Mouse (Mus musculus) liver, adult 2 months (tissue): ENCODE results near the gene Dock3. TPM values are rescaled to one million over a fixed set of nuclear protein-coding genes. Genes with fewer than 3 reads are reported as not detected.
A peak's percentile ranks its signal among the peaks of the same experiment; 100 is the strongest.

ENCODE experiments used
- DNase-seq: peaks from one replicate; pipeline ENCODE4 v3.0.0-alpha.2; 2011; ENCODE audit warnings: low read depth, low spot score; ENCODE audit errors: extremely low read depth
- H3K27ac ChIP-seq: fragments of 200-500 bp; replicated peaks from 2 replicates; pipeline ENCODE4 v1.5.1; 2012; ENCODE audit warnings: low read depth, mild to moderate bottlenecking, control low read depth, inconsistent platforms, low read length; ENCODE audit not compliant: insufficient read depth
- H3K27me3 ChIP-seq: fragments of 200-500 bp; 2 replicates; pipeline ENCODE4 v1.6.1; 2012; ENCODE audit warnings: mild to moderate bottlenecking, moderate library complexity, low read length, inconsistent platforms; ENCODE audit not compliant: control insufficient read depth, insufficient read depth
- H3K36me3 ChIP-seq: fragments of 200-500 bp; 2 replicates; pipeline ENCODE4 v1.6.1; 2012; ENCODE audit warnings: low read length, inconsistent platforms; ENCODE audit not compliant: control insufficient read depth, insufficient read depth
- H3K4me1 ChIP-seq: fragments of 200-500 bp; 2 replicates; pipeline ENCODE4 v1.6.1; 2011; ENCODE audit warnings: low read length; ENCODE audit not compliant: control insufficient read depth, insufficient read depth
- H3K4me3 ChIP-seq: fragments of 200-500 bp; 2 replicates; pipeline ENCODE4 v1.5.1; 2011; ENCODE audit warnings: low read depth, mild to moderate bottlenecking, control low read depth, low read length, moderate library complexity; ENCODE audit not compliant: insufficient read depth
- H3K79me2 ChIP-seq: fragments of 200-500 bp; 2 replicates; pipeline ENCODE4 v1.6.1; 2012; ENCODE audit warnings: inconsistent platforms, mild to moderate bottlenecking, low read length, moderate library complexity; ENCODE audit not compliant: control insufficient read depth, insufficient read depth
- H3K9ac ChIP-seq: fragments of 200-500 bp; 2 replicates; pipeline ENCODE4 v1.6.1; 2012; ENCODE audit warnings: low read depth, mild to moderate bottlenecking, control low read depth, inconsistent platforms, low read length
- CTCF ChIP-seq: fragments of 200-500 bp; IDR thresholded peaks from 2 replicates; pipeline ENCODE4 v1.5.1; 2011; ENCODE audit warnings: low read depth, low read length, control low read depth
- POLR2A ChIP-seq: fragments of 200-500 bp; IDR thresholded peaks from 2 replicates; pipeline ENCODE4 v1.6.1; 2011; ENCODE audit warnings: low read length, control low read depth; ENCODE audit not compliant: insufficient read depth; ENCODE audit errors: extremely low read depth
- WGBS: fragments of 180-500 bp; shearing (Covaris S2); methylation state at CpG from one replicate; pipeline ENCODE4 v1.1.7; 2018; 5-methylcytosine and 5-hydroxymethylcytosine counted together
- polyA plus RNA-seq: library from polyadenylated mRNA; depleted of rRNA; stranded (reverse); fragments of >200 nt; gene quantifications from 2 replicates; pipeline ENCODE4 v1.2.3, GENCODE M21; 2012
- total RNA-seq: library from RNA; depleted of rRNA; stranded (reverse); fragments of >200 nt; gene quantifications from 2 replicates; pipeline ENCODE4 v1.2.3, GENCODE M21; 2014

Gene Dock3
- total and polyA plus RNA-seq, 2 experiments: not detected

DNA sequence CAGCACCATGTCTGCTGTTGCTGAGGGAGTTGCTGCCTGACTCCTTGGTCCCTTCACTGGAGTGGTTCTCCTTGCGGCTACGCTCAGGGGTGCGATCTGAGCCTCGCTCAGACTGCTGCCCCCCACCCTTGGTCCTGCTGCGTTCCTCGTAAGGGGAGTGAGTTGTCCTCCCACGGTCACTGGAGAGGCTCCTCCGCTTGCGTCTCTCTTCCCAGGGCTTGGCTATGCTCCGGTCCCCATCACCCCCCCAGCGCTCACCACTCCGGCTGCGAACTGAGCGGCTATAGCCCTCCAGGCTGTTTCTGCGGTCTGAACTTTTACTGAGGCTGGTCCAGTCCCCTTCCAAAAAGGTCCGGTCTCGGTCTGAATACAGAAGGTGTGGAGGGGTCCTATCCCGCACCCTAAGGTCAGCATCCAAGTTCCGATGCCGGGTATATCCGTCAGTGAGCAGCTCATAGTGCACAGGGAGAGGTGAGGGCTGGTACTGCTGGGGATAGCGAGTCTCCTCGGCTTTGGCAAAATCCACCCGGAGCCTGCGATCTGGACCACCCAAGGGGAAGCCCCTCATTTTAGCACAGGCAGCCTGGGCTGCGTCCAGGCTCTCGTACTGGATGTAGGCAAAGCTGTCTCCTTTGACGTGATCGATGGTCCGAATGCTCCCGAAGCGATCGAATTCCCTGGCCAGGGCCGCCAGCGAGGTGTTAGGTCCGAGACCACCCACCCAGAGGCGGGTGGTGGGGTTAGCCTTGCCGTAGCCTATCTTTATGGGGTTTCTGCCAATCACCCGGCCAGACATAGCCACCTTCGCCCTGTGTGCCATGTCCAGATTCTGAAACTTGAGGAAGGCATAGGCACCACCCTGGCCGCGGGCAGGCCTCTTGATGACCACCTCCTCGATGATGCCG is 346.5 kb downstream of the Dock3 start:
- H3K4me3 ChIP-seq: peak overlapping the region; percentile 76
- DNase-seq: no peak
- H3K27ac ChIP-seq: no peak overlapping the region
- H3K79me2 ChIP-seq: peaks cover 17% of the 10 kb centered on the region
- no peak for TF ChIP-seq CTCF
- TF ChIP-seq POLR2A: no peak
- no peaks in the 10 kb centered on the region for H3K27me3 ChIP-seq
- H3K36me3 ChIP-seq: peaks cover 30% of the 10 kb centered on the region
- 63% methylated on average over 44 of the region's 44 CpGs for WGBS
- H3K4me1 ChIP-seq: peaks cover 21% of the 10 kb centered on the region
- peak overlapping the region; percentile 95 for H3K9ac ChIP-seq

DNA sequence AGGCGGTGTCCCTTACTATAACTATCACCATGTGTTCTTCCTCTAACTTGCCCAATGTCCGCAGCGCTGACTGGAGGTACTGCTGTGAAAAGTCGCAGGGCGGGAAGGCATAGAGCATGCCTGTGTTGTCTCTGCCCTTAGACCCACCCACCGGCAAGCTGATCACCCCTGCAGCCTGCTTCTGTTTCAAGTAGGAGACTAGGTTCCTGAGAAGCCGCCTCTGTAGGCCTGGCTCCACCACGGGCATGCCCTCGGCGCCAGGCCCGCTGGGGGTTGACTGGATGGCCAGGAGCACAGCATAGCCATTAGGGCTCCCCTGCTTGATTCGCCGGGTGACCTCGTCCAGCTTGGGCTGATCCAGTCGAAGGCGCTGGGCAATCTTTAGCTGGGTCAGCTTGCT is 347.4 kb downstream of the Dock3 start:
- Histone ChIP-seq H3K9ac (no peak overlapping the region), H3K79me2 (peaks cover 17% of the 10 kb centered on the region), H3K4me3 (no peak overlapping the region), H3K4me1 (peaks cover 15% of the 10 kb centered on the region), H3K36me3 (peaks cover 25% of the 10 kb centered on the region), H3K27ac (no peak overlapping the region), H3K27me3 (no peaks in the 10 kb centered on the region)
- WGBS: 79% methylated on average over 16 of the region's 16 CpGs
- DNase-seq: no peak
- TF ChIP-seq CTCF (no peak), POLR2A (no peak)

GRCm38 (mm10) chr9:106883085-106883484 is 348.6 kb downstream of the Dock3 start:
- H3K4me1 ChIP-seq: peaks cover 10% of the 10 kb centered on the region
- no peak overlapping the region for H3K9ac ChIP-seq
- no peak overlapping the region for H3K27ac ChIP-seq
- TF ChIP-seq CTCF (no peak), POLR2A (no peak)
- peaks cover 17% of the 10 kb centered on the region for H3K79me2 ChIP-seq
- 85% methylated on average over 3 of the region's 3 CpGs for WGBS
- no peak overlapping the region for H3K4me3 ChIP-seq
- DNase-seq: no peak
- peaks cover 19% of the 10 kb centered on the region for H3K36me3 ChIP-seq
- H3K27me3 ChIP-seq: no peaks in the 10 kb centered on the region

DNA sequence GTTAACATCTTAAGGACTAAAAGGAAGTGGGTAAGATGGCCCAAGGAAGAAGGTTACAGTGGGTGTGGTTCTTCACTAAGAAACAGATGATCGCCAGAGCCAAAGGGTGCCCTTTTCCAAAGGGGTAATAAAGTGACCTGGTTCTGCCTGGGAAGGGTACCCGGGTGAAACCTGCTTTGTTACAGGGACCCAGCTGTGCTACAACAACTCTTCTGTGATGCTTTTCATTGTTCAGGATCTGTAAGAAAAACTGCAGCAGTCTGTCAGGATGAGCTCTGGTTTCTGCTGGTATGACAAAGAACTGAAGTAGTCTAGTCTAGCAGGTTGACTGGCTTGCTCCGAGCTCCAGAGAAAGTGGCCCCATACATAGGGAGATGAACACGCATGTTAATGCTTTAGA is 349.5 kb downstream of the Dock3 start:
- H3K36me3 ChIP-seq: peaks cover 23% of the 10 kb centered on the region
- WGBS: 81% methylated on average over 4 of the region's 4 CpGs
- H3K9ac ChIP-seq: no peak overlapping the region
- H3K4me3 ChIP-seq: no peak overlapping the region
- H3K4me1 ChIP-seq: peaks cover 6% of the 10 kb centered on the region
- TF ChIP-seq CTCF (no peak), POLR2A (no peak)
- no peaks in the 10 kb centered on the region for H3K27me3 ChIP-seq
- DNase-seq: no peak
- no peak overlapping the region for H3K27ac ChIP-seq
- H3K79me2 ChIP-seq: peaks cover 17% of the 10 kb centered on the region

DNA sequence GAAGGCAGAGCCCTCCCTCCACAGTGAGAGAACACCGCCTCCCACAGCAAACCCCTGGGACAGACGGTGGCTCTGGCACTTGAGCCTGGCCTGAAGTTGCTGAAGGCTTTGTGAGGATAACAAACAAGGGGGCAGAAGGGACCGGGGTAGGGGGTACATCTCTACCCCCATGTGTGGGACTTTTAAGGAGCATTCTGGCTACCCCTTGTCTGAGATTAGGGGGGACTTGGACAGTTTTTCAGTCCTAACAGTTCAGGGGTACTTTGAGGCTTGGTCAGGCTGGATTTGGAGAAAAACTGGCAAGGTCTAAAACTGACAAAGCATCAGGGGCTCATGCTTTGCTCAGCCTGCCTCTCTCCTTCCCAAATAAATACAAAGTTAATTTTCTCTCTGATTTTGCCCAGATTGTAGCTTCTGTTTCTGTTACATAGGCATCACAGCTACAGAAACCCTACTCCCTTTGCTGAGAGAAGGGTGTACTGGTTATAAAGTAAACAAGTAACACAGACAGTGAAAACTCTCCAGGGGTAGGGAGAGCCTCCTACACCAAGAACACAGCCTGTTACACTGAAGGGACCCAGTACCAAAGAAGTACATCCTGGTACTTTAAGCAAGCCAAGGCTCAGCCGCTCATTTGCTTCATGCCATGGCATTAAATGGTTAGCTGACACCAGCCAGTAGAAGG is 350.5 kb downstream of the Dock3 start:
- H3K4me1 ChIP-seq: peaks cover 6% of the 10 kb centered on the region

More for the DNA sequence above, 350.5 kb downstream of the Dock3 start:
- Histone ChIP-seq H3K79me2 (peaks cover 15% of the 10 kb centered on the region), H3K27ac (no peak overlapping the region), H3K9ac (no peak overlapping the region), H3K4me3 (no peak overlapping the region), H3K27me3 (no peaks in the 10 kb centered on the region), H3K36me3 (peaks cover 30% of the 10 kb centered on the region)
- TF ChIP-seq POLR2A (no peak), CTCF (no peak)
- no peak for DNase-seq
- 69% methylated on average over 4 of the region's 4 CpGs for WGBS
